Mouse (Mus musculus): Measurements from ENCODE around the gene Gm45208.

Gm45208 gene

GRCm38 (mm10) chrX:7775501-7776205 is 53.6 kb downstream of the Gm45208 start:
- no peak for DNase-seq (ENCODE audit: low spot score)

DNA sequence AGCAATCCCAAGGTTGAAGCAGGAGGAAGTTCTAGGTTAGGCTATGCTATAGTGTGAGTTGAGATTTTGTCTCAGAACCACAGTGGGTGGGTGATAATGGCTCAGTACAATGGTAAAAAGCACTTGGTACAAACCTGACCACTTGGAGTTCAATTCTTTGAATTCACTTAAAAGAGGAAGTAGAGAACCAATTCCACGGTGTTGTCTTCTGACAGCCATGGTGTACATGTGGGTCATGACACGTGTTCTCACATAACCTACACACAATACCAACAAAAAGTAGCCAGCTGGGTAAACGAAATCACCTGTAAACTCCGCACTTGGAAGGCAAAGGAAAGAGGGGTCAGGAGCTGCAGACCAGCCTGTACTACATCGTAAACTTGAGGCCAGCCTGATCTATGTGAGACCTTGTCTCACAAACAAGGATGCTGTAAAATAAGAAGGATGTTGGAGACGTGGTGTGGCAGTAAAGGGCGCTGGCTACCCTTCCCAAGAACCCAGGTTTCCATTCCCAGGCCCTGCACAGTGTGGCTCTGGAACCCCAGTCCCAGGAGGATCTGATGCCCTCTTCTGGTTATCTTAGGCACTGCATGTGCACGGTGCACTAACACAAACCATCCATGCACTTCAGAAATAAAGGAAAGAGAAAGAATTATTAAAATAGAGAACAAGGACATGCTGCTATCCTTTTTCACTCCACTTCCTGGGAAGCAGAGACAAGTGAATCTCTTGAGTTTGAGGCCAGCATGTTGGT is 54.5 kb downstream of the Gm45208 start:
- DNase-seq (ENCODE audit: low spot score): no peak

- DNase-seq (ENCODE audit: low spot score): no peak
These were observed 56.6 kb downstream of the Gm45208 start for GRCm38 (mm10) chrX:7778450-7779244.

DNA sequence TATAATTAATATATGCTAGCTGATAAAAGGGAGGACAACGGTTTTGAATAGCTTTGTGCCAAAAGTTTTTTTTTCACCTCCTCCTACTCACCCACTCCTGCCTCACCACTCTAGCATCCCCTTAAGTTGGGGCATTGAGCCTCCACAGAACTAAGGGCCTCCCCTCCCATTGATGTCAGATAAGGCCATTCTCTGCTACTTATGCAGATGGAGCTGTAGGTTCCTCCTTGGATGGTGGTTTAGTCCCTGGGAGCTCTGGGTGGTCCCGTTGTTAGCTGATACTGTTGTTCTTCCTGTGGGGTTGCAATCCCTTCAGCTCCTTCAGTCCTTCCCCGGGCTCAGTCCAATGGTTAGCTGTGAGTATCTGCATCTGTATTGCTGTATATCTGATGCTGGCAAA is 57.2 kb downstream of the Gm45208 start:
- DNase-seq (ENCODE audit: low spot score): no peak
